Mouse (Mus musculus) forebrain, embryonic 11.5 days (tissue): ENCODE results near the gene Gm20388. TPM values are rescaled to one million over a fixed set of nuclear protein-coding genes. Genes with fewer than 3 reads are reported as not detected.

Experiments
- ATAC-seq: fragments of 200-750 bp; cut with Nextera tagmentation; replicated peaks from 2 replicates; pipeline ENCODE4 v1.8.0; 2017; ENCODE audit warnings: moderate TSS enrichment; ENCODE audit not compliant: low FRiP score
- DNase-seq: peaks from one replicate; pipeline ENCODE4 v3.0.0-alpha.2; 2017; ENCODE audit warnings: low spot score
- H3K27ac ChIP-seq: fragments of 300-500 bp; sonication (generic); 2 replicates; pipeline ENCODE4 v1.5.1; 2014; ENCODE audit warnings: low read depth, low read length
- H3K27me3 ChIP-seq: fragments of 300-500 bp; sonication (generic); 2 replicates; pipeline ENCODE4 v1.6.1; 2014; ENCODE audit warnings: mild to moderate bottlenecking, low read length, mixed read lengths; ENCODE audit not compliant: control insufficient read depth, insufficient read depth
- H3K36me3 ChIP-seq: fragments of 300-500 bp; sonication (generic); 2 replicates; pipeline ENCODE4 v1.6.1; 2014; ENCODE audit warnings: mild to moderate bottlenecking, low read length, moderate library complexity, mixed read lengths; ENCODE audit not compliant: control insufficient read depth, insufficient read depth
- H3K4me1 ChIP-seq: fragments of 300-500 bp; sonication (generic); replicated peaks from 2 replicates; pipeline ENCODE4 v1.6.1; 2014; ENCODE audit warnings: low read length, mixed read lengths; ENCODE audit not compliant: control insufficient read depth, insufficient read depth
- H3K4me2 ChIP-seq: fragments of 300-500 bp; sonication (generic); 2 replicates; pipeline ENCODE4 v1.6.1; 2014; ENCODE audit warnings: low read depth, mild to moderate bottlenecking, low read length, moderate library complexity, mixed read lengths; ENCODE audit not compliant: severe bottlenecking
- H3K4me3 ChIP-seq: fragments of 300-500 bp; sonication (generic); 2 replicates; pipeline ENCODE4 v1.5.1; 2014; ENCODE audit warnings: low read depth, low read length
- H3K9ac ChIP-seq: fragments of 300-500 bp; sonication (generic); 2 replicates; pipeline ENCODE4 v1.6.1; 2014; ENCODE audit warnings: low read length
- H3K9me3 ChIP-seq: fragments of 300-500 bp; sonication (generic); 2 replicates; pipeline ENCODE4 v1.6.1; 2016; ENCODE audit warnings: low read length, mixed read lengths; ENCODE audit not compliant: control insufficient read depth
- WGBS: fragments of 180-500 bp; shearing (Covaris S2); extraction: QIAGEN DNeasy Blood & Tissue Kit; methylation state at CpG from one replicate; pipeline ENCODE4 v1.1.7; 2014; 5-methylcytosine and 5-hydroxymethylcytosine counted together
- polyA plus RNA-seq: library from polyadenylated mRNA; unstranded; fragments of >200 nt; fragmentation: Nextera tagmentation; extraction: Ambion mirVana; gene quantifications from 2 replicates; pipeline ENCODE4 v1.2.1, GENCODE M21; 2014

The Gm20388 gene
- polyA plus RNA-seq, 1 experiment from 2014 or later: not detected

GRCm38 (mm10) chr8:121795461-121795860 is 1884.8 kb downstream of the Gm20388 start:
- Histone ChIP-seq H3K27ac (no peak overlapping the region), H3K4me2 (no peak overlapping the region), H3K4me3 (no peak overlapping the region), H3K4me1 (no peaks in the 10 kb centered on the region), H3K9me3 (no peaks in the 10 kb centered on the region), H3K36me3 (peaks cover 4% of the 10 kb centered on the region; the same call in 1 of the 2 replicates), H3K27me3 (no peaks in the 10 kb centered on the region), H3K9ac (no peak overlapping the region)
- 90% methylated on average over 8 of the region's 8 CpGs for WGBS
- DNase-seq: no peak
- ATAC-seq: no peak

- H3K9ac ChIP-seq: no peak overlapping the region
- peaks cover 4% of the 10 kb centered on the region; the same call in 1 of the 2 replicates for H3K36me3 ChIP-seq
- H3K27me3 ChIP-seq: no peaks in the 10 kb centered on the region
- DNase-seq: no peak
- no peak overlapping the region for H3K27ac ChIP-seq
- no peak for ATAC-seq
- no peaks in the 10 kb centered on the region for H3K4me1 ChIP-seq
- H3K9me3 ChIP-seq: no peaks in the 10 kb centered on the region
- H3K4me2 ChIP-seq: no peak overlapping the region
- no peak overlapping the region for H3K4me3 ChIP-seq
- WGBS: 94% methylated on average over 11 of the region's 11 CpGs
Observed at GRCm38 (mm10) chr8:121796406-121796805, 1885.8 kb downstream of the Gm20388 start.

GRCm38 (mm10) chr8:121798401-121798800 is 1887.8 kb downstream of the Gm20388 start:
- Histone ChIP-seq H3K36me3 (peaks cover 4% of the 10 kb centered on the region; the same call in 1 of the 2 replicates), H3K4me2 (no peak overlapping the region), H3K4me3 (no peak overlapping the region), H3K9me3 (no peaks in the 10 kb centered on the region), H3K4me1 (no peaks in the 10 kb centered on the region), H3K27me3 (no peaks in the 10 kb centered on the region), H3K9ac (no peak overlapping the region), H3K27ac (no peak overlapping the region)
- ATAC-seq (no peak), DNase-seq (no peak)
- 96% methylated on average over 6 of the region's 6 CpGs for WGBS

GRCm38 (mm10) chr8:121804829-121805228 is 1894.2 kb downstream of the Gm20388 start:
- H3K9me3 ChIP-seq: no peaks in the 10 kb centered on the region
- H3K27ac ChIP-seq: no peak overlapping the region
- H3K4me1 ChIP-seq: no peaks in the 10 kb centered on the region
- H3K4me3 ChIP-seq: no peak overlapping the region
- no peak overlapping the region for H3K4me2 ChIP-seq
- no peak overlapping the region for H3K9ac ChIP-seq
- DNase-seq (no peak), ATAC-seq (no peak)
- H3K36me3 ChIP-seq: peaks cover 3% of the 10 kb centered on the region
- no peaks in the 10 kb centered on the region for H3K27me3 ChIP-seq
- WGBS: 94% methylated on average over 5 of the region's 5 CpGs

GRCm38 (mm10) chr8:121806126-121806525 is 1895.5 kb downstream of the Gm20388 start:
- no peaks in the 10 kb centered on the region for H3K9me3 ChIP-seq
- H3K27me3 ChIP-seq: no peaks in the 10 kb centered on the region
- peaks cover 3% of the 10 kb centered on the region for H3K36me3 ChIP-seq
- no peak overlapping the region for H3K4me2 ChIP-seq
- WGBS: 93% methylated on average over 13 of the region's 13 CpGs
- H3K4me3 ChIP-seq: no peak overlapping the region
- H3K4me1 ChIP-seq: no peaks in the 10 kb centered on the region
- no peak for DNase-seq
- no peak overlapping the region for H3K9ac ChIP-seq
- no peak for ATAC-seq
- no peak overlapping the region for H3K27ac ChIP-seq

- no peak overlapping the region for H3K4me3 ChIP-seq
- DNase-seq (no peak), ATAC-seq (no peak)
- H3K4me2 ChIP-seq: no peak overlapping the region
- WGBS: 82% methylated on average over 11 of the region's 11 CpGs
- H3K36me3 ChIP-seq: peaks cover 7% of the 10 kb centered on the region
- H3K4me1 ChIP-seq: no peaks in the 10 kb centered on the region
- no peaks in the 10 kb centered on the region for H3K9me3 ChIP-seq
- H3K27me3 ChIP-seq: no peaks in the 10 kb centered on the region
- no peak overlapping the region for H3K27ac ChIP-seq
- H3K9ac ChIP-seq: no peak overlapping the region
Observed at GRCm38 (mm10) chr8:121808032-121808431, 1897.4 kb downstream of the Gm20388 start.

- no peak overlapping the region for H3K4me2 ChIP-seq
- DNase-seq (no peak), ATAC-seq (no peak)
- no peak overlapping the region for H3K27ac ChIP-seq
- H3K4me1 ChIP-seq: no peaks in the 10 kb centered on the region
- H3K27me3 ChIP-seq: no peaks in the 10 kb centered on the region
- no peak overlapping the region for H3K4me3 ChIP-seq
- H3K36me3 ChIP-seq: peaks cover 4% of the 10 kb centered on the region
- H3K9ac ChIP-seq: no peak overlapping the region
- no peaks in the 10 kb centered on the region for H3K9me3 ChIP-seq
- WGBS: 93% methylated on average over 11 of the region's 11 CpGs
Observed at GRCm38 (mm10) chr8:121809524-121810155, 1899.0 kb downstream of the Gm20388 start.

- H3K9ac ChIP-seq: no peak overlapping the region
- 94% methylated on average over 3 of the region's 3 CpGs for WGBS
Observed at GRCm38 (mm10) chr8:121811502-121811901, 1900.9 kb downstream of the Gm20388 start.

GRCm38 (mm10) chr8:121811931-121812570 is 1901.4 kb downstream of the Gm20388 start:
- no peak for DNase-seq
- Histone ChIP-seq H3K4me2 (no peak overlapping the region), H3K4me1 (no peaks in the 10 kb centered on the region), H3K4me3 (no peak overlapping the region), H3K36me3 (peaks cover 4% of the 10 kb centered on the region; the same call in 1 of the 2 replicates), H3K27me3 (no peaks in the 10 kb centered on the region), H3K9me3 (no peaks in the 10 kb centered on the region), H3K27ac (no peak overlapping the region), H3K9ac (no peak overlapping the region)
- 94% methylated on average over 12 of the region's 12 CpGs for WGBS
- no peak for ATAC-seq

More at GRCm38 (mm10) chr8:121811502-121811901, 1900.9 kb downstream of the Gm20388 start:
- Histone ChIP-seq H3K27me3 (no peaks in the 10 kb centered on the region), H3K4me2 (no peak overlapping the region), H3K36me3 (peaks cover 4% of the 10 kb centered on the region; the same call in 1 of the 2 replicates), H3K9me3 (no peaks in the 10 kb centered on the region), H3K27ac (no peak overlapping the region), H3K4me1 (no peaks in the 10 kb centered on the region), H3K4me3 (no peak overlapping the region)
- ATAC-seq (no peak), DNase-seq (no peak)
